Mouse (Mus musculus): ENCODE data around the gene Isg20.

DNA sequence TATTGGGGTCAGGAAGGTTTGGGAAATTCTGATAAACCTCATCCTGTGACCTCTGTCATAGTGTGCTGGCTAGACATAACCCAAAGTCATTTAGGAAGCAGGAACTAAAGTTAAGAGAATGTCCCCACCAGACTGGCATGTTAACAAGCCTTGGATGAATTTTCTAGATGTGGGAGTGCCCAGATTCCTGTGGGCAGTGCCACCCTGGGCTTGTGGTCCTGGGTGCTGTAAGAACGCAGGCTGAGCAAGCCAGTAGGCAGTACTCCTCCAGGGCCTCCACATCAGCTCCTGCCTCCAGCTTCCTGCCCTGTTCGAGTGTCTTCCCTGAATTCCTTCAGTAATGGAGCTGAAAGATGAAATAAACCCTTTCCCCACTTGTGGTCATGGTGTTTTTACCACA is 9.0 kb upstream of the Isg20 start:
- TF ChIP-seq CTCF (conservative IDR thresholded peaks at IDR 0.05; ENCODE audit: low read length) (no peak), NANOG (IDR thresholded peaks at IDR 0.05; ENCODE audit: borderline replicate concordance, low read length) (no peak)

All from E14TG2a.4 (cell line).